Comparison of ENCODE assay signal across 7 mouse cellular contexts in the genomic region with DNA sequence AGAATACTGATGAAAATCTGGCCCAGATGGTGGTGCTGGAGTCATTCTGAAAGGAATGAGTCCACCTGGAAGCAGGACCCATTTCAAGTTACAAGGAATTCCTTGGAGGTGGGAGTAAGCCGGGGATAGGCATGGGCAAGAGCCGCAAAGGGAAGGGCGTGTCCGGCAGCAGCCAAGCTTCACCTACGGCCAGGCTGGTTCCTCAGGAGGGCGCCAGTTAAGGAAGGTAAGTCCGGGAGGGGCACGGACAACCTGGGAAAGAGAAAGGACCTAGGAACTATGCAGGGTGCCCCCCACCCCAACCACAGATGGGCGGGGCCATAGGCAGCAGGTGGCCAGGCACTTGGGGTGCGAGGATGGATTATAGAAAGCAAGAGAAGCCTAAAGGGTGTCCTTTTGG. TPM values are rescaled to one million over a fixed set of nuclear protein-coding genes. Genes with fewer than 3 reads are reported as not detected.
DNase-seq lines count a peak whose midpoint lies in the region; ATAC-seq and TF ChIP-seq lines count a peak whose summit lies in the region.

No protein-coding gene starts in this region.

- no peak for ATAC-seq in forebrain, postnatal 0 days
- no peak for ATAC-seq in limb, embryonic 13.5 days (ENCODE audit: low FRiP score, low read depth)

- H3K4me2 ChIP-seq in forebrain, postnatal 0 days (ENCODE audit: low read depth), result peak overlapping the region; percentile 98
- H3K4me2 ChIP-seq in limb, embryonic 13.5 days (replicated peaks), result peak overlapping the region; percentile 98
- H3K4me2 ChIP-seq in myocyte (ENCODE audit: low read depth), result peak overlapping the region; percentile 99

- no peaks in the 10 kb centered on the region for H3K27me3 ChIP-seq in forebrain, postnatal 0 days (ENCODE audit: insufficient read depth, low read length)
- peaks cover 39% of the 10 kb centered on the region for H3K27me3 ChIP-seq in limb, embryonic 13.5 days
- peaks cover 14% of the 10 kb centered on the region for H3K27me3 ChIP-seq in myocyte (ENCODE audit: control insufficient read depth, insufficient read depth, insufficient read length)

- no peak for TF ChIP-seq POLR2A in myocyte (IDR thresholded peaks at IDR 0.05; ENCODE audit: insufficient read length, low read depth)

- H3K9ac ChIP-seq in forebrain, postnatal 0 days, result peak overlapping the region; percentile 75
- peak overlapping the region; percentile 83 for H3K9ac ChIP-seq in limb, embryonic 13.5 days

- no peak overlapping the region for H3K27ac ChIP-seq in brown adipose tissue, adult 24 weeks (replicated peaks; ENCODE audit: low read depth, low read length)
- H3K27ac ChIP-seq in forebrain, postnatal 0 days (ENCODE audit: low read depth, low read length), result no peak overlapping the region
- H3K27ac ChIP-seq in limb, embryonic 13.5 days, result no peak overlapping the region

- no peaks in the 10 kb centered on the region for H3K36me3 ChIP-seq in forebrain, postnatal 0 days (ENCODE audit: insufficient read depth)
- H3K36me3 ChIP-seq in limb, embryonic 13.5 days, result no peaks in the 10 kb centered on the region
- H3K36me3 ChIP-seq in myocyte (ENCODE audit: control insufficient read depth, insufficient read depth), result no peaks in the 10 kb centered on the region

- no peak; the same call in 1 of the 2 replicates for TF ChIP-seq CTCF in forebrain, postnatal 0 days (IDR thresholded peaks at IDR 0.05; ENCODE audit: low read depth)

- peak; percentile 46 to 49 for DNase-seq in lung, adult 18-20 months
- DNase-seq in lung, postnatal 14 days, result no peak
- peak; percentile 29 for DNase-seq in forebrain, postnatal 0 days
- no peak for DNase-seq in spleen, adult 12 weeks (ENCODE audit: low spot score)

- 0 out of 2 replicates have a peak, but pooled peaks cover 3% of the 10 kb centered on the region for H3K4me1 ChIP-seq in brown adipose tissue, adult 24 weeks (ENCODE audit: control insufficient read depth, insufficient read depth, insufficient read length, low read length)
- peaks cover 11% of the 10 kb centered on the region; the same call in 1 of the 2 replicates for H3K4me1 ChIP-seq in forebrain, postnatal 0 days (ENCODE audit: insufficient read depth)
- peaks cover 16% of the 10 kb centered on the region for H3K4me1 ChIP-seq in limb, embryonic 13.5 days

- no peaks in the 10 kb centered on the region for H3K79me2 ChIP-seq in myocyte (ENCODE audit: control insufficient read depth, insufficient read depth)

- peak overlapping the region; percentile 53 for H3ac ChIP-seq in myocyte (ENCODE audit: control insufficient read depth, insufficient read length)

- peak overlapping the region; percentile 62 for H3K4me3 ChIP-seq in brown adipose tissue, adult 24 weeks (ENCODE audit: insufficient read depth, low read depth, low read length)
- peak overlapping the region; percentile 73 for H3K4me3 ChIP-seq in forebrain, postnatal 0 days (ENCODE audit: low read depth, low read length)
- H3K4me3 ChIP-seq in limb, embryonic 13.5 days, result peak overlapping the region; percentile 71
- H3K4me3 ChIP-seq in myocyte, result peak overlapping the region; percentile 33

- no peaks in the 10 kb centered on the region for H3K9me3 ChIP-seq in forebrain, postnatal 0 days (ENCODE audit: low read length)
- H3K9me3 ChIP-seq in limb, embryonic 13.5 days, result no peaks in the 10 kb centered on the region

- WGBS in forebrain, postnatal 0 days, result 4% methylated on average over 10 of the region's 10 CpGs
- 3% methylated on average over 10 of the region's 10 CpGs for WGBS in limb, embryonic 13.5 days

TF ChIP-seq in myocyte, 11 proteins besides CTCF, POLR2A, EP300 and RAD21:
- TF ChIP-seq REST (IDR thresholded peaks at IDR 0.05; ENCODE audit: insufficient read depth, insufficient read length) (no peak), MYOD1 (IDR thresholded peaks at IDR 0.05; ENCODE audit: control insufficient read depth in 1 of 3, insufficient read length in 2 of 3, low read depth in 2 of 3) (no peak), USF1 (IDR thresholded peaks at IDR 0.05; ENCODE audit: low read depth) (no peak), TCF12 (IDR thresholded peaks at IDR 0.05; ENCODE audit: insufficient read depth, poor library complexity, severe bottlenecking) (no peak), CEBPB (IDR thresholded peaks at IDR 0.05; ENCODE audit: insufficient read depth, poor library complexity, severe bottlenecking) (no peak), POLR2AphosphoS2 (IDR thresholded peaks at IDR 0.05; ENCODE audit: insufficient read length, low read depth) (no peak), MAX (IDR thresholded peaks at IDR 0.05; ENCODE audit: low read depth) (no peak), MYOG (IDR thresholded peaks at IDR 0.05; ENCODE audit: control insufficient read depth in 1 of 3, insufficient read depth in 1 of 3, insufficient read length in 2 of 3, low read depth in 2 of 3) (no peak), E2F4 (IDR thresholded peaks at IDR 0.05; ENCODE audit: insufficient read depth) (no peak), TCF3 (IDR thresholded peaks at IDR 0.05; ENCODE audit: insufficient read length, low read depth) (no peak)

RNA-seq across cellular contexts. Expression of a gene that starts 1.8 kb away (rescaled TPM):
- 3.6 and 17.9 TPM in 2 replicates for polyA plus RNA-seq in brown adipose tissue, adult 24 weeks (2012; ENCODE audit: insufficient read depth, insufficient read length, missing spikeins)
- 114 and 139 TPM in 2 replicates for total RNA-seq in forebrain, postnatal 0 days (2014; rRNA removed)
- polyA plus RNA-seq in forebrain, postnatal 0 days (2015; fragmentation: Nextera tagmentation; extraction: Ambion mirVana), result 43.7 and 49.8 TPM in 2 replicates
- 13.4 and 13.8 TPM in 2 replicates for polyA plus RNA-seq in limb, embryonic 13.5 days (2015; fragmentation: Nextera tagmentation; extraction: Ambion mirVana)
- 2.1 TPM for polyA plus RNA-seq in myocyte (2012; fragmentation: generic; extraction: Trizol)

Comparison
In these comparisons a context has a peak if more than half of its experiments do, and no peak if none do; other contexts are left out.
1. DNase-seq: peak in lung, adult 18-20 months (2 of 2) and forebrain, postnatal 0 days (single experiment); none in lung, postnatal 14 days (single experiment) and spleen, adult 12 weeks (single experiment).
2. Peak in every context shown above with its lines, with median percentiles within 50 percentile points of each other: H3K4me3 ChIP-seq and H3K4me2 ChIP-seq.